Mouse (Mus musculus): ENCODE data around the gene Bmp6.

Bmp6 gene

DNA sequence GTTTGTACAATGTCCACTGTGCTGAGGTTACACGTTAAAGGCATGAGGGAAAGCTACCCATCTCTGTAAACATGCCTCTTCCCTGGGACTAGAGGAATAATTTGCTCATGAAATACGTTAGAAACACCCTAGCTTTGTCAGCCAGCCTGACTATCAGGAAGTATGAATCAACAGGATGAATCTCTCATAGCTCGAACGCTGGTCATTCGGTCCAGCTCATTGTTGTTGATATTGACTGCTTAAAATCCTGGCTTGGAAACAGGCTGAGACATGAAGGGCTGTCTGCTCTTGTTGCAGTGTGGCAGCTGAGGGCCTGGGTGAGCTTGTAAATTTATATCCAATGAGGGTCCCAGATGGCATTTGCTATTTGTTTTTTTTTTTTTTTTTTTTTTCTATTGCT, 4.9 kb downstream of the Bmp6 start:
- ChIA-PET CTCF (no interaction called here), POLR2A (interaction anchor here in 1 of 4 experiments (0.6 to 0.7 kb wide), 3 partner anchors 201 to 280 kb away, joined by 3 to 4 read pairs (median 3); no protein-coding TSS in a partner anchor)

DNA sequence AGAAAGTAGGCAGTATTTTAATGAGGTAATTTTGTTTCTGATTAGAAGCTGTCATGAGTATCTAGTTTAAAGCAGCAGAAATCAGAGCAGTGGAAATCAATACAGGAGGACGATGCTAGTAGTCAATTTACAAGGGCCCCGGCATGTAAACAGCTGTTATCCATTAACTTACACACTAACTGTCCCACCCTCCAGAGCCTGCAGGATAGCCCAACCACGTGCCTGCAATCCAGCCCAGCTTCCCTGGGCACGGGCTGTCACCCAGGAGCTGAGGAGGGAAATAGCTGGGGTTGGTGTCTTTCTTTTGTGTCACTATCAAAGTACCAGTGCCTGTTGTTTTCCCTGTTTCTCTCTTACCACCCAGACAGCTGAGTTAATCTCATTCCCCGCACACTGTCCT, 7.1 kb downstream of the Bmp6 start:
- POLR2A ChIA-PET: interaction anchor here in 1 of 4 experiments (1.1 kb wide), 1 partner anchor 9 kb away, joined by 3 read pairs; no protein-coding TSS in a partner anchor
- CTCF ChIA-PET: no interaction called here

DNA sequence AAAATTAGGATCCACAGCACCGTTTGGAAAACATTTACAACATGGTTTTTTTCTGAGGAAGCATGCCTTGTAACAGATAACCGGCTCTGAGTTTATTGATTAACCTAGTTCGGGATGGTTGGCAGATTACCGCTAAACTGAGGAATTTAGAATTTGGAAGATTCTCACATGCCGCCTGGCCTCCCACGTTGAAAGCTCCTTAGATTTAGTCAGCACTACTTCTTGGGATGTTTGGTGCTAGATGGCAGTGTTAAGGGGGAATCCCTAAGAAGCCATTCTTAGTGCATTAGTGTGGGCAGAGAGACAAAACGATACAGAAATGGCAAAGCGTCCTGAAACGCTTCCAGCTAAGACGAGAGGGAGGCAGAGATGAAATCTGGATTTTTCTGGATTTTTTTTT, 8.1 kb downstream of the Bmp6 start:
- ChIA-PET CTCF (interaction anchor here in 1 of 4 experiments (0.6 kb wide), 1 partner anchor 510 kb away, joined by 3 read pairs; no protein-coding TSS in a partner anchor), POLR2A (no interaction called here)

DNA sequence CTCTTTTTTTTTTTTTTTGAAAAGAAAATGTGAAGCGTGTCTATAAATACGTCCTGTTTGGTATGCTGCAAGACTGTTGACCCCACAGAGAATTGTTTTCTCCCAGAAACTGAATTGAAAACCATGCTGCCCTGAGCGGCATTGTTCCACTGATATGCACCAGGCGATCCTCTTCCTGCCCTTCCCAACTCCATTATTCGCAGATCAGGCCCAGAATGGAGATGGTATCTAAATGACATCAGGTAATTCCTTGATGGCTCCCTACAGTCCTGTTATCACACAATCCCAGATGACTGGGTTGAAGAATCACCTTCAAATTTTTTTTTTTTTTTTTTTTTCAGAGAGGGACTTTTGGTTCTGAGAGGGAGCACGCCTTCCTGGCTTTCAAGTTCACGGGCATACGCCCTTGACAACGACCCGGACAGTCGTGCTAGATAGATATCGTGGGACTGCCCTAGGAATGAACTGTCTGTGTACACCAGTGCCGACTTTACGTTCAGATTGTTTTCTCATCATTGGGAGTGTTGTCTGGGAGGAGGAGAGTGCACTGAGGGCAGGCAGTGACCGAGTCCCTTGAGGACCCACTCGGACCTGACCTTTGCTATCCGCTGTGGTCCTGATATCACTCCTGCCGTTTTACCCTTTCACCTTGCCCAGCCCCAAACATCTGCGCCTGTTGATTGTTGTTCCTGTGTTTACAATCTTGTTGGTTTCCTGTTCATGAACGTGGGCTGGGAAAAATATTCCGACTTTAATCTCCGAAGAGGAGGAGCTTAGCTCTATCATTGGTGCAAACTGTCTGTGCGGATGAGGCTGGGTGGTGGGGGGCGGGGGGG, 8.7 kb downstream of the Bmp6 start:
- CTCF ChIA-PET: no interaction called here
- POLR2A ChIA-PET: no interaction called here

DNA sequence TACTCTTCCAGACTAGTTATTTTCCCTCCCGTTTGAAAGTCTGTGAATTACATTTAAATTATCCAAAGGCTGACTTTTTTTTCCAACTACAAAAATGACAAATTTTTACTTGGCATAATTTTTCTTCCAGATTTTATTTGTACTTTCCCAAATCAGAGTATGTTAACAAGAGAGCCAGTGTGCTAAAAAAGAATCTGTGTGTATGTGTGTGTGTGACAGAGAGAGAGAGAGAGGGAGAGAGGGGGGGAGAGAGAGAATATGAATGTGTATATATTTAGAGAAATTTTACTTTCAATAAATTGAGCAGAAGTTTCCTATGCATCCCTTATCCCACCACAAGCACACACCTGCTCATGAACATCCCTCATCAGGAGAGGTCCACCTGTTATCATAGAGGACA, 9.4 kb downstream of the Bmp6 start:
- POLR2A ChIA-PET: no interaction called here
- CTCF ChIA-PET: no interaction called here

DNA sequence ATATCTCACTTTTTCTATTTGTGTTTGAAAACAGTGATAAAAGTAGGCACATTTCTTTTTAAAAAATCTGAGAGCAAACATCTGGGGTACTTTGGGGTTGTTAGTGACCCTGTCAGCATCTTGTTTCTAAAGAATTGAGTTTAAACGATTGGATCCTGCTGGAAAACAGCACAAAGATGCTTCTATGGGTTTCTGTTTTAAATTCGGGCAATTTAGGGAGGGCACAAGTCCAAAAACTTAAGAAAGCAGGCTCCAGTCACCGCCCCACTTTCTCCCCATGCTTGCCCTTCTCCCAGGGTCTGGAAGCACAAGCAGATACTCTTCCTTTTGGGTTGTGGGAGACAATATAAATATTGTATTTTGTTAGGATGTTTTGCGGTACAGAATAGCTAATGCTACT, 14.1 kb downstream of the Bmp6 start:
- POLR2A ChIA-PET: interaction anchor here in 1 of 4 experiments (0.6 to 1.0 kb wide), 2 partner anchors 12 to 253 kb away, joined by 3 to 4 read pairs; no protein-coding TSS in a partner anchor
- CTCF ChIA-PET: no interaction called here

DNA sequence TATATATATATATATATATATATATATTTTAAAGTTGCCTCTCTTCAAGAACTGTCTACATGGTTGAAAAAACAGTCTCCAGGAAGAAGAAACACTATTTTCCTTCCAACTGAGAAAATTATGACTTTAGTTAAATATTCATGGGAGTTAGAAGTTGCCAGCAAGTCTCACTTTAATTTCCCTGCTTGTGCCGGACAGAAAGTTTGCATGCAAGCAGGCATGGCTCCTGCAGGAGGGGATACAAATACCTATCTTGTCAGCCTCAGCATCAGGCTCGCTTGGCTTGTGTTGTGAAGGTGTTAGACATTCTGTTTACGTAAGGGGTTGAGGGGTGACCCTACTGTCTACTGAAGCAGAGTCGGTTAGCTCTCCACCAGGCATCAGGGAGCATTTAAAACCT, 17.8 kb downstream of the Bmp6 start:
- ChIA-PET CTCF (no interaction called here), POLR2A (interaction anchor here in 1 of 4 experiments (1.6 kb wide), 1 partner anchor 15 kb away, joined by 3 read pairs; no protein-coding TSS in a partner anchor)

DNA sequence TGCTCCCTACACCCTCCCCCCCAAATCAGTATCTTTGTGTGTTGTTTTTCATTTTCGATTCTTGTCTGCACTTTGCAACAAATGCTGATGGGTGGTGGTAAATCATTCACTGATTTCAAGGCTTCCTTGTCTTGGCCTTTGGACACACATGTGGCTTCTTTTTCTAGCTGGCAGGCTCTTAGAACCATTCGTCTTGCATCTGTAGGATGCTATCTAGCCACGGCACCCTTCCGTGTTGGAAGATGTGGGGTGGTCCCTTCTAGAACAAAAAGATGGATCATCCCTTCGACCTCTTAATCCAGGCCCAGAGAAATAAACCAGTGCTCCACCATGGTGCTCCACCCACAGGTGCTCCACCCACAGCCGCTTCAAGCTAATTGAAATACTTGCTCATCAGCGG, 19.0 kb downstream of the Bmp6 start:
- POLR2A ChIA-PET: interaction anchor here in 2 of 4 experiments (0.7 to 1.6 kb wide), 2 partner anchors 16 to 221 kb away, joined by 3 read pairs; no protein-coding TSS in a partner anchor

DNA sequence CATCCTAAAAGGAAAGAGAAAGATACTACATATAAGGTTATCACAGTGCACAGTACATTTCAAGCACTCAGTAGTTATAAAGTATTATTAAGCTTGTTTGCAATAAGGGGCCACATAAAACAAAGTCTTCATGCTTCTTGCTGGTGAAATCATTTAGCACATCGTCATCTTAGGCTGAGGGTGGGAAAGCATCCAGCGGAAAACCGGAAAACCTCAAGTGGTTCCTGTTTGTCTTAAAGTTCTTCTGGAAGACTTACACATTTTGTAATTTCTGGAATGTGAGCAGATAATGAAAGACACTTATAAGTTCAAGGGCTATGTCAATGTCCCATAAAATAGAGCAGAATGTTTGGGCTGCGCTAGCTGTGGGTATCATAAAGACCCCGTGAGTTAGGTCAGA, 24.7 kb downstream of the Bmp6 start:
- POLR2A ChIA-PET: no interaction called here
- CTCF ChIA-PET: no interaction called here

More for the DNA sequence above, 19.0 kb downstream of the Bmp6 start:
- CTCF ChIA-PET: no interaction called here

DNA sequence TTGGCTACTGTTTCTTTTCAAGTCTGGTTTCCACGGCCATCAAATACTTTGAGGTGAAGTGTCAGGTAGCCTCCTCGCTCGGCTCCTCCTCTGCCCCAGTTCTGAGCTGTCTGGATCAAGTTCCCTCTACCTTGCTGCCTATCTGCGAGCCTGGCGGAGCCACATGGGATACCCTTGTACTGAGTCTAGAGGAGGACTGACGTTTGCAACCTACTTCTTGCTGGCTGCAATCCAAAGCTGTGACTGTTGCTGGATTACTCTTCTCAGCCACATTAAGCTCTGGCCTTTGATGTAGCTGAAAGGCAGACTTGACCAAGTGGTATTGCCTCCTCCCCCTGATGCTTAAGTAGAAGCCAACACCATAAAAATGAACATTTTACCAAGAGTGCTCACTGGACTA, 31.2 kb downstream of the Bmp6 start:
- ChIA-PET CTCF (no interaction called here), POLR2A (no interaction called here)

DNA sequence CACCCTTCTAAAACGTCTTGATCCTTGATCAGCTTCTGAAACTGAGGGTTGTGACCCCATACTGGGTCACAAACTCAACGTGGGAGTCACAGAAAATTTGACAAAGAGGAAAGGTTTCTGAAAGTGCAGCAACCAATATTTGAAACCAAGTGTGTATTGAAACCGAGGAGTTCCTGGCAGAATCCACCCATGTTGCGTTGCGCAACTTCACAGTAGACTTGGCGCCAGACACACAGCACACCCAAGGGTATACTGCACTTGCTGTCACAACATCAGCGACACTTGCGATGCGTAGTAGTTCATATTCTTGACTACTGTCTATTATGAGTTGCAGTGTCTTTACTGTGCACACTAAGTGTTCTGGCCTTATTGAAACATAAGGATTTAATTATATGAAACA, 32.4 kb downstream of the Bmp6 start:
- CTCF ChIA-PET: no interaction called here

DNA sequence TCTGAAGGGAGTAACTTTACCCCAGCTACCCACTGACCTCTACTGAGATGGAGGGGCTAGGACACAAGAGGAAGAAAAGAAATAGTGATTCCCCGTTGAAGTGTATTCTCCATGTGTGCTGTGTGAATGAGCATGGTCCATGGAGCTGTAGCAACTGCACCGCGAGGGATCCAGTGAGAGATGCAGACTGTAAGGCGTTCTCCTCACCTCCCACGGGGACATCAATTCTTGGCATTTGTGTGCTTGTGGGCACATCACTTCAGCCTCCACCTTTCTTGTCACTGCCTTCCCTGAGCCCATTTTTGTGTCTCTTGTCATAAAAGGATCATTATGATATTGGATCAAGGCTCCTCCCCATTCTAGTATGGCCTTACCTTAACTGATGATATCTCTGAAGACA, 34.9 kb downstream of the Bmp6 start:
- POLR2A ChIA-PET: no interaction called here
- CTCF ChIA-PET: no interaction called here

More for the DNA sequence above, 32.4 kb downstream of the Bmp6 start:
- POLR2A ChIA-PET: no interaction called here

DNA sequence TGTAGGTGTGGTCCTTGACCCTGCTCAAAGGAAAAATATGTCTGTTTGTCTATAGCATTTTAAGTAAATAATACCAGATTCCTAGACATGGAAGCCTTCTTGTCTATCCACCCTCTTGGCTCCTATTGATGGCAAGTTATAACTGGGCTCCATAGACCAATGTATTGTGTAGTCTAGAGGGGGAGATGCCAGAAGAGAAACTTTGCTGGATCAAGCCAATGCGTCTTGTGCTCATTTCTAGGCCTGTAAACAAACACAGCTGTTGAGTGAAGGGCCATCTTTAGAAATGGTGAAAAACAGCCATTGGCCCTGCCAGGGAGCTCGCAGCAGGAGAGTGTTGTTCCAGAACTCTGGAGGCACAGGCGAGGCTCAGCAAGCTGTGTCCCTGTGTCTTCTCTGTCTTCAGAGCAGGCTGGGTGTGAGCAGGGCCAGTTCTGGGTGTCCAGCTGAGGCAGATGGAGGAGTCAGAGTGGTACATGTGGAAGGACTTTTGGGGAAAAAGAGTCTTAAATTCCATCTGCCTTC, 41.2 kb downstream of the Bmp6 start:
- POLR2A ChIA-PET: interaction anchor here in 1 of 4 experiments (0.6 kb wide), 1 partner anchor 218 kb away, joined by 8 read pairs; no protein-coding TSS in a partner anchor
- CTCF ChIA-PET: no interaction called here

DNA sequence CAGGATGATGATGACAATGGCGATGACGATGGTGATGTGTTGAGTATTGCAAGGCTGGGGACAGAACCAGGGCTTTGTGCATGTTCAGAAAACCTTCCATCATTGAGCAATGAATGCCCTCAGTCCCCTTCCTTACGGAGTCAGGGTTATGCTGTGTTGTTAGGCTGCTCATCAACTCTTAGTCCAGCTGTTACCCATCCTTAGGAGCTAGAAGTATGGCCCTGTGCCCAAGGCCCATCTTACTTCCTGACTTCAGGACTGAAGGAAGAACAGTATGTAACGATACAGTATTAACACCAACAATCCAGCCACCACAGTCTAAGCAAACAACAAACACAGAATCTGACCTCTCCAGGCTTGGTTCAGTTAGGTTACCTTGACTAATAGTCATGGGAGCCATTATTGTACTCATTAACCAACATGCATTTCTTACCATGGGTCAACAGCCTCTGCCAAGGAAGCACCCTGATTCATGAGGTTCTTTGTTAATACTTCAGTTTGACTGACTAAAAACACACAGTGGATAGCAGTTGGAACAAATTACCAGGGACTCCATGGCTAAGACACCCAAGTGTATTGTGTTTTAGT, 42.6 kb downstream of the Bmp6 start:
- POLR2A ChIA-PET: no interaction called here
- CTCF ChIA-PET: no interaction called here

DNA sequence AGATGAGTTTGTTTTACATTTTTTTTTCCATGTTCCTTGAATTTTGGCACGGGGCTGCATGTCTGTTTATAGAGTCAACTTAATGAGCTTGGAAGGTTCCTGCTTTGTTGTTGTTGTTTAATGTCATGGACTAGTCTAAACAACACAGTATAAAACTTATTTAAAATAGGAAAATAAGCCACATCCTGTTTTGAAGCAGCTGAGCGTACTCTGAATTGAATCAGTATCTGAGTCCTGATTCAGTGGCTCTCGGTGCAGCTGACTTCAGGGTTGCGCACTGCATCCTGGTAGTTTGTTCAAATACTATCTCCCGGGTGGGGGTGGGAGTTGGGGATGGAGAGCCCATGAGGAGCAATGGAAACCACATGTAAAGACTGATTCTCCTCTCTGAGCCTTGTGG, 48.5 kb downstream of the Bmp6 start:
- CTCF ChIA-PET: interaction anchor here in 1 of 4 experiments (0.6 kb wide), 1 partner anchor 325 kb away, joined by 4 read pairs; no protein-coding TSS in a partner anchor
- POLR2A ChIA-PET: interaction anchor here in 1 of 4 experiments (0.7 kb wide), 1 partner anchor 84 kb away, joined by 3 read pairs; no protein-coding TSS in a partner anchor

DNA sequence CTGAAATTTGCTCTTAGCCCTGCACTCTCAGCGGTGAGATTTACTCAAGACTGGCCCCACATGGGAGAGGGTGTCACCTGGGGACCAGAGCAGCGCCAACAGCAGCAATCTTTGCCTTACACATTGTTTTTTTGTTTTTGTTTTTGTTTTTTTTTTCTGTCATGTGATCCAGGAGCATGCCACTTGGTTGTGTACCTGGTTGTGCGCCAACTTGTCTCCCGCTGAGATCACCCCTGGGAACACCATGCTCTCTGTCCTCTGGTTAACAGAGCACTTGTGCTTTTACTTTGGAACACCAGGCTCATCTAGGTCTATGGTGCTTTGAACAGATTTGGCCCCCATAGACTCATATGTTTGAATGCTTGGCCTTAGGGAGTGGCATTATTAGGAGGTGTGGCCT, 50.1 kb downstream of the Bmp6 start:
- POLR2A ChIA-PET: no interaction called here
- CTCF ChIA-PET: no interaction called here

DNA sequence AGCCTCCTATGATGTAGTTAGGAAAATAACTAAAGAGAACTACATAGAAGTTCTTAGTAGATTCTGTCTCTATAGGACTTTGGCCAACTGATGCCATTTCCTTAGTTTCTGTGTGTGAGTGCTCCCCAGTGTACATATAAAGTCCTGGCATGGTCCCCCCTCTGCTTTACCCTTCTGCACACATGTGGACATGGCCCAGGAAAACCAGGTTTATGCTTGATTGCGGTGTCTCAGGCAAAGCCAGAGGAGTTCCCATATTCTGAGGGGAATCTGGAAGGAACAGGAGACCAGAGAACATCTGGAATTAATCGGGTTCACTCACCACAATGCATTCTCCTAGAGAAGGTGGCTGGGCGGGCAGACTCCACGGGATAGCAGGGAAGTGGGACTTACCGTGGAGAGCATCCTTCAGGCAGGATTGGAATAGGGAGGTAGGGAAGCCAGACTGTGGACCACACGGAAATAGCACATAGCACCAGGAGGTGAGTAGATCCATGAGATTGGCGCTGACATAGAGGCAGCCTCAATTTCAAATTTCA, 52.2 kb downstream of the Bmp6 start:
- POLR2A ChIA-PET: interaction anchor here in 1 of 4 experiments (0.6 kb wide), 1 partner anchor 14 kb away, joined by 3 read pairs; no protein-coding TSS in a partner anchor
- CTCF ChIA-PET: no interaction called here

DNA sequence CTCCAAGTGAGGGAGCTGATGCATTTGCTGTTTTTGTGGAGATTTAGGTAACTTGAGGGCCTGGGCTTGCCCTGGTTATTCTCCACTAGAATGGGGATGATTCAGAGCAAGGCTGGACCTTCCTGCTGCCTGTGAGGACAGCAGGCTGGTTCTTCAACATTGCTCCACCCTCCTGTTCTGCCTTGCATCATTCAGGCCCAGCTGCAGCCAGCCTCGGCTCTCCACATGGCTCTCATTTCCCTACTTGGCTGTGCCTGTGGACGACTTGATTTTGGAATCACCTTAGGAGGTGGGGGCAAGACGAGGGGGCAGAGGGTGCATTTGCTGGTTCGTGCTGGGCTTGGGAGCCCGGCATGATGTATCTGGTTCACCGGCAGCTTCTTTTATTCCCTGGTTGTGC, 53.8 kb downstream of the Bmp6 start:
- ChIA-PET CTCF (interaction anchor here in 1 of 4 experiments (0.6 kb wide), 1 partner anchor 441 kb away, joined by 3 read pairs; no protein-coding TSS in a partner anchor), POLR2A (interaction anchor here in 1 of 4 experiments (0.6 kb wide), 1 partner anchor 30 kb away, joined by 3 read pairs; no protein-coding TSS in a partner anchor)

DNA sequence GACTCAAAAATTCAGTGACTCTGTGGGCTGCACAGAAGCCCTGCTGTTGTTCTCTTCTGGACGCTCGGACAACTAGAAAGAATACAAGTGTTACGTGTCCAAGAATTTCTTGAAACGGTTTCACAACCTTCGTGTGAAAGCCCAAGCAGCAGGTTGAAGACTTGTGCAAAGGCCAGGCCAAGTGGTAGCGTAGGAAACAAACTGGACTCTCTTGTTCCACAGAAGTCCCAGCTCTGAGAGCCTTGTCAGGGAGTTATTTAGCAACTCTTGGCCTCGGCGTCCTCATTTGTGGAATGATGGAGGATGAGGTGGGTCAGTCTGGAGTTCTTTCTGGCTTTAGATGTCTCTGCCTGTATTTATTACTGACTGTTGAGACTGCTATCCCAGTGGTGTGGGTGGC, 55.8 kb downstream of the Bmp6 start:
- POLR2A ChIA-PET: interaction anchor here in 1 of 4 experiments (0.9 kb wide), 1 partner anchor 54 kb away, joined by 3 read pairs; no protein-coding TSS in a partner anchor
- CTCF ChIA-PET: no interaction called here
